Mouse (Mus musculus): ENCODE measurements at regions not wholly inside any gene's neighbourhood (a gene's known extent, or its start where the extent isn't known, plus 50 kb on each side); places are given as distances from the start of the nearest gene placed in this dataset.

DNA sequence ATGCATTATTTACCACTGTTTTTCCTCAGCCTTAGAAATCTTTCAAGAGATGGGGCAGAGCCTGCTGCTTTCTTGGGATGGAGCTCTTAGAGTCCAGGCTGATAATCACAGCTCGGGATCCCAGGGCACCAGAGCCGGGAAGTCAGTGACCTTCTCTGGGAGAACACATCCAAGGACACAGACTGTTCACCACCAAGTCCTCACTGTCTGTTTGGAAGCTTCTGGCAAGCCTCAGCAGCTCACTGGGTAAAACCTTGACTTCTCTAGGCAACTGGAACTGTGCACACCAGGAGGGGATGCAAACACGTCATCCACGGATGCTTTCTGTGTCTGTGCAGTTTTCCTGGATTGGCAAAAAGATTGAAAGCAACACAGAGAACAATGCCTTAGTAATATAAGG is 330.6 kb downstream of the Tcerg1l start:
- TF ChIP-seq CTCF (IDR thresholded peaks at IDR 0.05; ENCODE audit: low read depth, low read length) = no peak
- TF ChIP-seq POLR2A (IDR thresholded peaks at IDR 0.05; ENCODE audit: extremely low read depth, insufficient read depth, low read length) = no peak
